Mouse (Mus musculus) CH12.LX (cell line): ENCODE measurements around the gene Rhof. TPM values are rescaled to one million over a fixed set of nuclear protein-coding genes. Genes with fewer than 3 reads are reported as not detected.

Experiments used
- DNase-seq: peaks from one replicate; pipeline ENCODE4 v3.0.0-alpha.2; 2013; ENCODE audit errors: extremely low read depth
- H3K27ac ChIP-seq: 2 replicates; pipeline ENCODE4 v1.5.1; 2012; ENCODE audit warnings: low read depth, mild to moderate bottlenecking, control low read depth, moderate library complexity; ENCODE audit not compliant: insufficient read depth
- H3K27me3 ChIP-seq: replicated peaks from 2 replicates; pipeline ENCODE3; 2012; ENCODE audit warnings: inconsistent platforms
- H3K36me3 ChIP-seq, 2 experiments: replicated peaks in 1 of 2; 2 replicates each; pipeline versions ENCODE3 to v1.6.1; 2012; ENCODE audit warnings: inconsistent platforms in 1 of 2, low read length in 1 of 2, mild to moderate bottlenecking in 1 of 2, mixed read lengths in 1 of 2, moderate library complexity in 1 of 2; ENCODE audit not compliant: control insufficient read depth in 1 of 2, insufficient read depth in 1 of 2
- H3K4me1 ChIP-seq, 2 experiments: 2 replicates each; pipeline ENCODE4 v1.6.1; 2012; ENCODE audit warnings: inconsistent platforms in 1 of 2, moderate library complexity in 1 of 2; ENCODE audit not compliant: insufficient read depth in 2 of 2, control insufficient read depth in 1 of 2
- H3K4me2 ChIP-seq: 2 replicates; pipeline ENCODE4 v1.6.1; 2012; ENCODE audit warnings: low read depth, mild to moderate bottlenecking, control low read depth; ENCODE audit not compliant: poor library complexity, insufficient read depth, severe bottlenecking
- H3K4me3 ChIP-seq, 3 experiments: fragments of 150-350 bp in 1 of 3; sonication (generic) in 1 of 3; replicated peaks in 1 of 3; 2 replicates each; pipeline versions ENCODE3 to v1.5.1; 2011 to 2012; ENCODE audit warnings: low read depth in 2 of 3, low read length in 2 of 3, mild to moderate bottlenecking in 2 of 3, moderate library complexity in 2 of 3, control low read depth in 1 of 3, improper control_type of control experiment in 1 of 3, inconsistent platforms in 1 of 3, mixed read lengths in 1 of 3; ENCODE audit not compliant: poor library complexity in 1 of 3
- H3K79me2 ChIP-seq: replicated peaks from 2 replicates; pipeline ENCODE4 v1.6.1; 2012; ENCODE audit warnings: mild to moderate bottlenecking, moderate library complexity; ENCODE audit not compliant: control insufficient read depth, poor library complexity, insufficient read depth, severe bottlenecking; ENCODE audit errors: extremely low read depth
- H3K9ac ChIP-seq: 2 replicates; pipeline ENCODE4 v1.6.1; 2012; ENCODE audit warnings: low read depth, mild to moderate bottlenecking, control low read depth, moderate library complexity; ENCODE audit not compliant: insufficient read depth
- H3K9me3 ChIP-seq: replicated peaks from 2 replicates; pipeline ENCODE3; 2012; ENCODE audit warnings: low read length, inconsistent platforms, mixed read lengths
- BHLHE40 ChIP-seq: IDR thresholded peaks from 2 replicates; pipeline ENCODE4 v1.6.1; 2011; ENCODE audit warnings: mild to moderate bottlenecking, low read depth, low read length, improper control_type of control experiment
- CHD1 ChIP-seq: IDR thresholded peaks from 2 replicates; pipeline ENCODE4 v1.6.1; 2012; ENCODE audit warnings: low read depth, low read length, improper control_type of control experiment, inconsistent platforms
- CTCF ChIP-seq, 2 experiments: IDR thresholded peaks in 1 of 2; conservative IDR thresholded peaks in 1 of 2; 2 replicates each; pipeline ENCODE4 v1.5.1; 2011 to 2012; ENCODE audit warnings: low read depth in 2 of 2, low read length in 2 of 2, improper control_type of control experiment in 1 of 2, inconsistent platforms in 1 of 2, mild to moderate bottlenecking in 1 of 2, moderate library complexity in 1 of 2
- E2F4 ChIP-seq: IDR thresholded peaks from 2 replicates; pipeline ENCODE4 v1.6.1; 2011; ENCODE audit warnings: low read depth, low read length, improper control_type of control experiment; ENCODE audit not compliant: insufficient replicate concordance
- ELF1 ChIP-seq: IDR thresholded peaks from 2 replicates; pipeline ENCODE4 v1.6.1; 2014; ENCODE audit warnings: low read depth, mild to moderate bottlenecking, inconsistent platforms, low read length, improper control_type of control experiment
- EP300 ChIP-seq: IDR thresholded peaks from 2 replicates; pipeline ENCODE4 v1.6.1; 2011; ENCODE audit warnings: low read length, improper control_type of control experiment
- GABPA ChIP-seq: IDR thresholded peaks from 2 replicates; pipeline ENCODE4 v1.6.1; 2012; ENCODE audit warnings: low read depth, low read length, improper control_type of control experiment, inconsistent platforms; ENCODE audit not compliant: insufficient replicate concordance
- HCFC1 ChIP-seq: IDR thresholded peaks from 2 replicates; pipeline ENCODE4 v1.6.1; 2012; ENCODE audit warnings: low read depth, mild to moderate bottlenecking, inconsistent platforms, low read length, improper control_type of control experiment
- IRF4 ChIP-seq: IDR thresholded peaks from 2 replicates; pipeline ENCODE4 v1.6.1; 2014; ENCODE audit warnings: low read depth, mild to moderate bottlenecking, inconsistent platforms, low read length, improper control_type of control experiment
- JUN ChIP-seq: IDR thresholded peaks from 2 replicates; pipeline ENCODE4 v1.6.1; 2011; ENCODE audit warnings: low read depth, mild to moderate bottlenecking, low read length, improper control_type of control experiment, moderate library complexity; ENCODE audit not compliant: insufficient read depth
- KAT2A ChIP-seq: IDR thresholded peaks from 2 replicates; pipeline ENCODE4 v1.6.1; 2012; ENCODE audit warnings: low read length, improper control_type of control experiment, inconsistent platforms; ENCODE audit not compliant: insufficient replicate concordance
- MAFK ChIP-seq: IDR thresholded peaks from 2 replicates; pipeline ENCODE4 v1.6.1; 2011; ENCODE audit warnings: low read length, improper control_type of control experiment; ENCODE audit not compliant: insufficient replicate concordance
- MAX ChIP-seq: IDR thresholded peaks from 2 replicates; pipeline ENCODE4 v1.6.1; 2011; ENCODE audit warnings: low read length, improper control_type of control experiment
- MAZ ChIP-seq: IDR thresholded peaks from 2 replicates; pipeline ENCODE4 v1.6.1; 2012; ENCODE audit warnings: low read depth, mild to moderate bottlenecking, inconsistent platforms, low read length, improper control_type of control experiment, moderate library complexity
- MEF2A ChIP-seq: IDR thresholded peaks from 2 replicates; pipeline ENCODE4 v1.6.1; 2014; ENCODE audit warnings: low read depth, mild to moderate bottlenecking, inconsistent platforms, low read length, improper control_type of control experiment, borderline replicate concordance
- MXI1 ChIP-seq: IDR thresholded peaks from 2 replicates; pipeline ENCODE4 v1.6.1; 2011; ENCODE audit warnings: mild to moderate bottlenecking, low read depth, low read length, improper control_type of control experiment
- MYC ChIP-seq: IDR thresholded peaks from 2 replicates; pipeline ENCODE4 v1.6.1; 2011; ENCODE audit warnings: low read depth, mild to moderate bottlenecking, improper control_type of control experiment, low read length
- NRF1 ChIP-seq: IDR thresholded peaks from 2 replicates; pipeline ENCODE4 v1.6.1; 2014; ENCODE audit warnings: low read depth, mild to moderate bottlenecking, inconsistent platforms, low read length, improper control_type of control experiment, moderate library complexity
- POLR2A ChIP-seq: IDR thresholded peaks from 2 replicates; pipeline ENCODE4 v1.6.1; 2011; ENCODE audit warnings: low read depth, mild to moderate bottlenecking, improper control_type of control experiment, low read length
- POLR2AphosphoS2 ChIP-seq: IDR thresholded peaks from 2 replicates; pipeline ENCODE4 v1.6.1; 2011; ENCODE audit warnings: low read depth, low read length, improper control_type of control experiment
- RAD21 ChIP-seq: IDR thresholded peaks from 2 replicates; pipeline ENCODE4 v1.6.1; 2011; ENCODE audit warnings: low read depth, mild to moderate bottlenecking, low read length, improper control_type of control experiment, moderate library complexity
- SIN3A ChIP-seq: IDR thresholded peaks from 2 replicates; pipeline ENCODE4 v1.6.1; 2012; ENCODE audit warnings: low read length, improper control_type of control experiment, inconsistent platforms
- TBP ChIP-seq: conservative IDR thresholded peaks from 2 replicates; pipeline ENCODE4 v1.6.1; 2011; ENCODE audit warnings: low read depth, low read length, improper control_type of control experiment
- UBTF ChIP-seq: IDR thresholded peaks from 2 replicates; pipeline ENCODE4 v1.6.1; 2012; ENCODE audit warnings: low read depth, mild to moderate bottlenecking, inconsistent platforms, low read length, improper control_type of control experiment, moderate library complexity
- USF1 ChIP-seq: IDR thresholded peaks from 2 replicates; pipeline ENCODE4 v1.6.1; 2014; ENCODE audit warnings: low read depth, mild to moderate bottlenecking, inconsistent platforms, low read length, improper control_type of control experiment
- USF2 ChIP-seq: conservative IDR thresholded peaks from 2 replicates; pipeline ENCODE4 v1.6.1; 2011; ENCODE audit warnings: low read depth, low read length, improper control_type of control experiment
- ZC3H11A ChIP-seq: IDR thresholded peaks from 2 replicates; pipeline ENCODE4 v1.6.1; 2012; ENCODE audit warnings: low read depth, mild to moderate bottlenecking, inconsistent platforms, low read length, improper control_type of control experiment
- ZKSCAN1 ChIP-seq: IDR thresholded peaks from 2 replicates; pipeline ENCODE4 v1.6.1; 2012; ENCODE audit warnings: low read depth, inconsistent platforms, low read length, improper control_type of control experiment, borderline replicate concordance
- ZMIZ1 ChIP-seq: IDR thresholded peaks from 2 replicates; pipeline ENCODE4 v1.6.1; 2012; ENCODE audit warnings: low read depth, mild to moderate bottlenecking, inconsistent platforms, low read length, improper control_type of control experiment
- ZNF384 ChIP-seq: IDR thresholded peaks from 2 replicates; pipeline ENCODE4 v1.6.1; 2012; ENCODE audit warnings: low read depth, low read length, improper control_type of control experiment, inconsistent platforms
- dilution Hi-C: fragments of 300-500 bp; cut with MboI; formaldehyde crosslinking; loops from 2 replicates; pipeline ENCODE4 v1.14.3; 2020; ENCODE audit warnings: low sequenced_read_pairs; ENCODE audit not compliant: extremely low pct_unique_long_range_greater_than_20kb, extremely low pct_ligation_motif_present
- in situ Hi-C: fragments of 300-500 bp; cut with MboI; formaldehyde crosslinking; loops from 3 replicates; pipeline ENCODE4 v1.14.3; 2019; ENCODE audit warnings: low sequenced_read_pairs, low pct_ligation_motif_present, low pct_unique_long_range_greater_than_20kb, mixed read lengths
- polyA plus RNA-seq: library from polyadenylated mRNA; unstranded; fragments of >175 nt; gene quantifications from 2 replicates; pipeline ENCODE4 v1.2.1, GENCODE M21; 2012; ENCODE audit warnings: low read depth; ENCODE audit not compliant: insufficient read length
- total RNA-seq, 2 experiments: library from RNA; depleted of rRNA; stranded (reverse); fragments of 300-350 nt in 1 of 2; fragments of >200 nt in 1 of 2; gene quantifications; 2 replicates each; pipeline ENCODE4 v1.2.3; 2012 to 2014

The Rhof gene
- total and polyA plus RNA-seq, 3 experiments, result 33.6 to 56.9 (median 45.4) TPM

DNA sequence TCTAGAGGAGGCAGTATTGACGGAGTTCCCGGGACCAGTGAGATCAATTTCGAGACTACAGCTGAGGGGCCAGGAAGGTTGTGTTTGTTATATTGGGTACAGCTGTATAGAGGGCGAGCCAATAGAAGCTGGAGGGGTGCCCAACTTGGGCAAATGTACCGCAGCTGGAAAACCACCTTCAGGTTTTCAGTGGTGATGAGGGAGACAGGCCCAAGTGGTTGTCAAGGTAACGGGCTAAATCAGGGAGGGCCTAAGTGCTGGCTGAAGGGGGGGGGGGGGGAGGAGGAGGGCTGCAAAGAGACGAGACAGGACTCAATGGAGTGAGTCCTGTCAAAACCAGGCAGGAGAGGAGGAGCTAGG lies 1.3 kb upstream of the Rhof start:
- H3K36me3 ChIP-seq, result peaks cover 25 to 57% of the 10 kb centered on the region in 2 experiments
- H3K9ac ChIP-seq, result no peak overlapping the region
- peaks cover 10 to 78% of the 10 kb centered on the region in 2 experiments for H3K4me1 ChIP-seq
- H3K4me2 ChIP-seq, result no peak overlapping the region
- dilution Hi-C loops, result no loop called here
- no peak overlapping the region for H3K4me3 ChIP-seq
- peak overlapping the region; percentile 29; the same call in 1 of the 2 replicates for H3K27ac ChIP-seq
- no peaks in the 10 kb centered on the region for H3K27me3 ChIP-seq
- peaks cover 45% of the 10 kb centered on the region for H3K79me2 ChIP-seq
- DNase-seq, result no peak
- in situ Hi-C loops, result loop anchor here (5.0 kb wide), 1 partner anchor 71 kb away; no protein-coding TSS in a partner anchor
- H3K9me3 ChIP-seq, result no peaks in the 10 kb centered on the region
- TF ChIP-seq GABPA (no peak), ZC3H11A (no peak), SIN3A (peak; percentile 75; the same call in 1 of the 2 replicates), IRF4 (no peak; the same call in 1 of the 2 replicates), USF1 (no peak), MAZ (0 out of 2 replicates have a peak, but pooled peaks have one; percentile 29), CTCF (conservative IDR thresholded peaks at IDR 0.05 in 1 of 2, IDR thresholded peaks at IDR 0.05 in 1 of 2; ENCODE audit: low read depth in 2 of 2, low read length in 2 of 2) (no peak), USF2 (no peak), POLR2A (no peak), MEF2A (no peak), ZMIZ1 (no peak), MAFK (no peak), MYC (no peak), ZNF384 (no peak), ZKSCAN1 (no peak), HCFC1 (no peak), UBTF (no peak), ELF1 (no peak), MXI1 (peak; percentile 40; the same call in 1 of the 2 replicates), BHLHE40 (no peak), E2F4 (no peak), TBP (no peak), EP300 (no peak), JUN (no peak), POLR2AphosphoS2 (no peak), CHD1 (no peak), RAD21 (no peak), KAT2A (no peak), NRF1 (no peak), MAX (0 out of 2 replicates have a peak, but pooled peaks have one; percentile 8)
- TF ChIP-seq, all 38 proteins: peak for 4
